Mouse (Mus musculus) layer of hippocampus, adult 6 months (tissue): Measurements from ENCODE around the gene Gm20662. TPM values are rescaled to one million over a fixed set of nuclear protein-coding genes. Genes with fewer than 3 reads are reported as not detected.

Source experiments
- long read RNA-seq, 2 experiments: library from polyadenylated mRNA; unstranded; transcript quantifications; one replicate each; pipeline ENCODE4 v2.0.0; 2019 to 2020
- microRNA-seq: library from miRNA; unstranded; fragments of <30 nt; microRNA quantifications from one replicate; pipeline ENCODE4 v1.2.0, GENCODE M21; 2020
- polyA plus RNA-seq: library from polyadenylated mRNA; unstranded; fragments of <200 nt; fragmentation: Nextera tagmentation; gene quantifications from 2 replicates; pipeline ENCODE4 v1.2.3, GENCODE M21; 2021

Gm20662 gene
- polyA plus RNA-seq, result not detected in 2 replicates
- long read RNA-seq, experiment 1, result 0 reads
- long read RNA-seq, experiment 2, result 0 reads

DNA sequence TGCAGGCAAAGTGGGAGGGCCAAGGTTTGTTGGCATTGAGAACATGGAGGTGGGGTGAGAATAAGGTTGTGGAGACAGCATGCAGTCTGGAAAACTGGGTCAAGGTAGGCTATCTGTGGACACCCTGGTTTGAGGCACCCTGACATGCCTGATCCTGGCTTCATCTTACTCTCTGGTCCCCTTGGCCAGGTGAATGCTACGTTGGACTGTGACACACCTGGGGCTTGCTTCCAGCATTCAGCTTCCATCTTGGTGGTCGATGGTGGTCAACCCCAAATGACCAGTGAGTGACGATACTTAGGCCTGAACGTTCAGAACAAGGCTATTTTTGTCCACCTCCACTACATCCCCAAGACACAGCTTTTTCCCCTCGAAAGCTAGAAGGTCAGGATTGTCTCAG is at the start of gene Gm20662:
Gene Gm20662, plus strand, starts transcription at position 301 of the 400 bp plus-strand sequence.

GRCm38 (mm10) chr9:107949922-107950235 is 46.3 kb upstream of the Gm20662 start, which contains the start of gene Traip:
Traip (plus strand) TSS chr9:107950136.

GRCm38 (mm10) chr9:107975399-107976386 is 20.5 kb upstream of the Gm20662 start, which contains the start of gene Uba7:
Uba7 (plus strand) TSS chr9:107975505.

GRCm38 (mm10) chr9:107982681-107983346 is 13.3 kb upstream of the Gm20662 start, which contains the start of gene Gm20661:
Gm20661 (plus strand) TSS chr9:107983058.

GRCm38 (mm10) chr9:107985131-107986119 is 10.7 kb upstream of the Gm20662 start, which contains the start of gene Inka1:
Inka1 (minus strand) TSS chr9:107985879.

DNA sequence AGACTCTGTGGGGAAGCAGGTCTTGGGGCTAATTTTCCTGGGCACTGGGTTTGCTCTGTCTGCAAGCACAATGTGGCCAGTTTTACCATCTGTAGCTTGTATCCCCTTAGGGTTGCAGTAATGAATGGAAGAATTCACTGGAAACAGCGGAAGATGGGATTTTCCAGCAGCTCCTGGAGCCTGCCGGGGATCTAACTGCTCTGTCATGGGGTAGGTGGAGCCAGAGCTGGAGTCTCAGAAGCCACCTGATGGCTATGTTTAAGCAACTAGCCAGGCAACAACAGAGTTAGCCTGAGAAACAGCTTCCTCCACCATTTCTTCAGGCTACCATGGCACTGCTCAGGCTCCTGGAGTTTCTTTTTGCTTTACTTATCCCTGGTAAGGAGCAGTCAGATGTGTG is 4.0 kb upstream of the Gm20662 start, which contains the start of gene Cdhr4:
Gene Cdhr4, plus strand, starts transcription at position 301 of the 400 bp plus-strand sequence.

GRCm38 (mm10) chr9:108001922-108002770 is 6.0 kb downstream of the Gm20662 start, which contains the start of gene Ip6k1:
Ip6k1 (plus strand) TSS chr9:108002501.

GRCm38 (mm10) chr9:108049016-108049455 is 52.9 kb downstream of the Gm20662 start, which contains the start of gene Gmppb:
Gmppb (plus strand) TSS chr9:108049242.

DNA sequence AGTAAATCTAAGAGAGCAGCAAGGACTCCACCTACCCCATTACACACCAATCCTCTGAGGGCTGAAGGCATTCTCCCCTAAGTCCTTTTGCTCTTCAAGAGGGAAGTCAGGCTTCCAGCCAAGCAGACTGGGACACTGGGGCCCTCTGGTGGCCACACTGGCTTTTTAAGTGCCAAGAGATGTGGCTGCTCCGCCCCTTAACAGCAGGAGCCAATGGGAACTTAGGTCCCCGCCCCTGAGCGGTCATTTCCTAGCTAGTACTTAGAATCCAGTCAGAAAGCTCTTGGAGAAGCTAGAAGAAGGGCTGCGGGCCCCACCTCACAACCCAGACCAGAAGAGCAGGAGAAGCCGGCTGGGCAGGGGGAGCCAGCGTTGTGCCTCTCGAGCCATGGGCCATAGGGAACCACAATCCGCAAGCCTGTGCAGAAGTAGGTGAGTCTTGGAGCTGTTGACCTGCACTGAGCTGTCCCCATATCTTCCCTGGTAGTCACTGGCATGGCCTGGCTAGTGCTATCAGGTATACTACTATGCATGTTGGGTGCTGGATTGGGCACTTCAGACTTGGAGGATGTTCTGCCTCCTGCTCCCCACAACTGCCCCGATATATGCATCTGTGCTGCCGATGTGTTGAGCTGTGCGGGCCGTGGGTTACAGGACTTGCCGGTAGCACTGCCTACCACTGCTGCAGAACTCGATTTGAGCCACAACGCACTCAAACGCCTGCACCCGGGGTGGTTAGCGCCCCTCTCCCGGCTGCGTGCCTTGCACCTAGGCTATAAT is 56.9 kb downstream of the Gm20662 start, which contains the start of gene Amigo3:
Gene Amigo3, plus strand, starts transcription at position 275 of the 780 bp plus-strand sequence.

GRCm38 (mm10) chr9:108080168-108080567 is 84.0 kb downstream of the Gm20662 start, which contains the start of gene Mst1:
Mst1 (plus strand) TSS chr9:108080436.

DNA sequence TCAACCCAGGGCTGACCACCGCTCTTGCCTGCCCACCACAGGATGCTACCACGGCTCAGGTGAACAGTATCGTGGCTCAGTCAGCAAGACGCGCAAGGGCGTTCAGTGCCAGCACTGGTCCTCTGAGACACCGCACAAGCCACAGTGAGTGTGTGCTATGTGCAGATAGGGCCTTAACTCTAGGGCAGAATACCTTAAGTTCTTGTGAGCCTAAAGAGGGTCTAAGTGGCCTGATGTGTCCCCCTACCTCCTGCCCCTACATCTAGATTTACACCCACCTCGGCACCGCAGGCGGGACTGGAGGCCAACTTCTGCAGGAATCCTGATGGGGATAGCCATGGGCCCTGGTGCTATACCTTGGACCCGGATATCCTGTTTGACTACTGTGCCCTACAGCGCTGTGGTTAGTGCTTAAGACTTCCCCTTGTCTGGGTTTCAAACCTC is 86.9 kb downstream of the Gm20662 start, which contains the start of gene Rnf123:
Gene Rnf123, minus strand, starts transcription at position 359 of the 444 bp plus-strand sequence.

DNA sequence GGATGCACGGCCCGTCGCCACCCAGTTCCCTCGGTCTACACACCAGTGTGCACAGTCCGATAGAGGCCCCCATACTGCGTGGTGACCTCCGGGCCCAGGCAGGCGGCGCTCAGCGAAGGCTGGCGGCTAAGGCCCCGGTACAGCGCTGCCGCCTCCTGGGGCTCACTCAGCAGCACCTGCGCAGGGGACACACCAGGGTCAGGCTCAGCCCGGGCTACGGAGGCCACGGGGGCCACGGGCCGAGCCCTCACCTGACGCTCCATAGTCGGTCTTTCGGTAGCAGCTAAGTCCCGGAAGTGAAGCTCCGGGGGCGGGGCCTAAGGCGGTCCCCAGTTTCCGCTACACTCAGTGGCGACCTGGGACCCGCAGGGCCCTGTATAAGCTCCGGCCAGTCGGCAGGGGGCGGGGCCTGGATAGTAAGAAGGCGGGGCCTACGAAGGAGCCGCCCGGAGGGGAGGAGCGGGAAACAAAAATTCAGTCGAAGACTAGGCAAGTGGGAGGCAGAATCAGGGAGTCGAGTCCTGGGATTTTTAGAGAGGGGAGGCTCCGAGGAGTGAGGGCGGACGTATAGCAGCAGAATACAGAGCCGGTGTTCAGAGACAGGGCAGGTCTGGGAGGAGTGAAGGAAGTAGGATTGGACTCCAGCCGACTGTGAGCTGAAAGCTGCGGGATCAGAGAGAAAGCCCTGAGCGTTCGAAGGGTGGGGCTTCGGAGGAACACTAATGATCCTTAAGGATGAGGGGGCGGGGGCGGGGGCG is 98.2 kb downstream of the Gm20662 start, which contains the start of gene Apeh:
Gene Apeh, minus strand, starts transcription at position 423 of the 758 bp plus-strand sequence.

Small RNA genes within 50 kb of the gene (microRNA-seq; reads per million reads assigned to microRNA genes)
- gene Mir7088, result not detected

Other genes with a start within 250 kb of the Gm20662 start
- gene Rbm5, start 225.4 kb upstream of the Gm20662 start, polyA plus RNA-seq, result 31.9 and 37.2 TPM in 2 replicates
- 20.0 and 20.5 TPM in 2 replicates for gene Rbm6, start 123.1 kb upstream of the Gm20662 start, polyA plus RNA-seq
- 22.7 and 22.9 TPM in 2 replicates for gene Mon1a, start 108.2 kb upstream of the Gm20662 start, polyA plus RNA-seq
- gene Mst1r, start 89.5 kb upstream of the Gm20662 start, polyA plus RNA-seq, result 0.25 and 0.41 TPM in 2 replicates
- gene Actl11, start 67.9 kb upstream of the Gm20662 start, polyA plus RNA-seq, result not detected in 2 replicates
- gene Camkv, start 60.7 kb upstream of the Gm20662 start, polyA plus RNA-seq, result 314 and 331 TPM in 2 replicates
- 2.6 and 3.4 TPM in 2 replicates for gene Traip, start 46.2 kb upstream of the Gm20662 start, polyA plus RNA-seq
- gene Uba7, start 20.8 kb upstream of the Gm20662 start, polyA plus RNA-seq, result 3.0 TPM in 2 replicates
- gene Gm20661, start 13.3 kb upstream of the Gm20662 start, polyA plus RNA-seq, result 0.18 and 0.20 TPM in 2 replicates
- 6.1 and 7.3 TPM in 2 replicates for gene Inka1, start 10.5 kb upstream of the Gm20662 start, polyA plus RNA-seq
- 4.6 and 7.8 TPM in 2 replicates for gene Cdhr4, start 3.9 kb upstream of the Gm20662 start, polyA plus RNA-seq
- 22.1 and 23.0 TPM in 2 replicates for gene Ip6k1, start 6.2 kb downstream of the Gm20662 start, polyA plus RNA-seq
- 20.7 and 34.1 TPM in 2 replicates for gene Gmppb, start 52.9 kb downstream of the Gm20662 start, polyA plus RNA-seq
- gene Amigo3, start 56.8 kb downstream of the Gm20662 start, polyA plus RNA-seq, result 0.51 and 0.60 TPM in 2 replicates
- not detected in 2 replicates for gene Mst1, start 84.1 kb downstream of the Gm20662 start, polyA plus RNA-seq
- gene Rnf123, start 87.0 kb downstream of the Gm20662 start, polyA plus RNA-seq, result 29.2 TPM in 2 replicates
- gene Apeh, start 98.3 kb downstream of the Gm20662 start, polyA plus RNA-seq, result 14.8 and 15.5 TPM in 2 replicates
- 21.9 and 23.1 TPM in 2 replicates for gene Bsn, start 194.0 kb downstream of the Gm20662 start, polyA plus RNA-seq